Mouse (Mus musculus) fat pad, adult 2 months (tissue): Measurements from ENCODE around the gene Arid3c.
"Not testable (repeated sequence)": the region's sequence is repeated elsewhere in the genome, so short reads cannot be mapped to it uniquely, and the experiment has no call there.

Source experiments
- DNase-seq: peaks from one replicate; pipeline ENCODE4 v3.0.0-alpha.2; 2011; ENCODE audit warnings: low read depth, low spot score; ENCODE audit errors: extremely low read depth

Gene Arid3c

GRCm38 (mm10) chr4:41731052-41731765 lies at the start of gene Arid3c:
Gene Arid3c (minus strand): TSS chr4:41731142.
- no peak for DNase-seq

GRCm38 (mm10) chr4:41775840-41776239 lies 44.9 kb upstream of the Arid3c start:
- not testable (repeated sequence) for DNase-seq

DNA sequence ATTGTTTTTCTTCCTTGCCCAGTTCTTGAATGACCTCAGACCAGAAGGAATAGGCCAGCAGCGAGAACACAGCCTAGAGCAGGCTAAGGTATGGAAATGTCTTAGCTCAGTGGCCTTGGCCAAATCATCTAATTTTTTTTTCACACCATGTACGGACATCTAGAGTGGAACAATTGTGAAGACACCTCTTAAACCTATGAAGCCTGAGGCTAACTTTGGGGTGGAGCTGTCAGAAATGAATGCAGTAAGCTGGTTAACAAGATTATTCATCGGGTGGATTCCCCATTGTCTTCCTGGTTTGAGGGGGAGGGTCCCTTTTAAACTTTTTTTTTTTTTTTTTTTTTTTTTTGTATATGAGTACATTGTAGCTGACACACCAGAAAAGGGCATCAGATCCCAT lies 43.6 kb upstream of the Arid3c start:
- DNase-seq, result not testable (repeated sequence)

DNA sequence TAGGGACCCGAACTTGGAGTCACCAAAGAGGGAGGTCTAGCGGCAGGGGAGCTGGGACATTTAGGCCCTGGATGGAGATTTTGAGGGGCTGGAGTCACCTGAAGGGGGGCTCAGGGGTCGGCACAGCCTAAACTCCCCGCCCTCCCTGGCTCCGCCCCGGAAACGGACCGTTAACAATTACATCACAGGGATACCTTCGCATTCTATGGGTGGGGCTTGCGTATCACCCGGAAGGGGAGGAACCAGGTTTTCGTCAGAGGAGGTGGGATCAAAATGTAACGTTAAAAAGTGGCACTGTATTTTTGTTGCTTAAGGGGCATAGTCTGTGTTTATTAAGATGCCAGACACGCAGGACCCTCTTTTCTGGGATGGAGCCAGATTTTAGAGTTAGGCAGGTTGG lies 43.1 kb upstream of the Arid3c start, which contains the start of gene Ccl27a:
TSS of gene Ccl27a (minus strand) at position 246 of the 400 bp plus-strand sequence.
- DNase-seq, result not testable (repeated sequence)

DNA sequence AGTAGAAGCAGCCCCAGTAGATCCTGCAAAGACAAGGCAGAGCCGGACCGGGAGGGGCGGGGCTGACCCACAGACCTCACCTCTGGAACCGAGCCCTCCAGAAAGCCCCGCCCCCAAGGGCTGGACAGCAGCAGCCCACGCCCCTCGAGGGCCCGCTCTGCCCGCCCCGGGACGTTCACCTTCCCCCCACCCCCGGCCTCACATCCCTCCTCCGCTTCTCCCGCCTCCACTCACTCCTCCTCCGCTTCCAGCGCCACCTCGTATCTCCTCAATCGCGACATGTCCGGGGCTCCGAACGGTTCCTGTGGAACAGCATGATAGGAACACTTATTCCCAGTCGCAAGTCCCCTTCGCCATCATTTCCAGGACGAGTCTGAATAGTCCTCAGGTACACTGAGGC lies 42.6 kb upstream of the Arid3c start:
- DNase-seq, result not testable (repeated sequence)

DNA sequence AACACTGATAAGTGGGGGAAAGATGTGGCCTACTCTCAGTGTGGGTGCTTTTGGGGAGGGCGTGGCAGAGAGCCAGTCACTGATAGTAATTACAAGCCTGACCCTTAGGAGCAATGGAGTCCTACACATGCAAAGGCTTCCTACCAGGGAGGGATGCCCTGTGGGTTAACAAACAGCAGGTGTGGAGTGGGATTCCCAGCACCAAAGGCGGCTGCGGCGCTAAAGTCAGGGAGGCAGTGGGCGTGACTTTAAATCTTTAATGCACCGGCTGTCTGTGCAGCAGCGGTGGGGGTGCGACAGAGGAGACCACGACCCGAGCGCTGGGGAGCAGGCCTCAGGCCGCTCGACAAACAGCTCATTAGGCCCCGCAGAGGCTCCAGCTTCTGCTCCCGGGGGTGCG lies 42.0 kb upstream of the Arid3c start:
- not testable (repeated sequence) for DNase-seq

DNA sequence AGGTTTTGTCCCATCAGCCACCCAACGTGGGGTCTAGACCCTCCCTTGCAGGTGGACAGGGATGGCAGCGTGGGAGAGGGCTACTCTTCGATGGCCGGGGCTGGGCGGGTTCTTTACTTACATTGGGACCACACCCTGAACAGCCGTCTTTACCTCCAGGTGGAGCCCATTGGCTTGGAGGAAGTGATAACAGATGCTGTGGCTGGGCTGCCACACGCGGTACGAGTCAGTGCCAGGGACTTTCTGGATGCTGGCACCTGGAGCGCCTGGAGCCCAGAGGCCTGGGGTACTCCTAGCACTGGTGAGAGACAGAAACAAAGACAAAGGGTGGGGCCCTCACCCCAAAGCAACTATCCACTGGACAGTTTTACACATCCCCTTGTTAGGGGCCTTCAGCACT lies 36.4 kb upstream of the Arid3c start:
- DNase-seq, result not testable (repeated sequence)

DNA sequence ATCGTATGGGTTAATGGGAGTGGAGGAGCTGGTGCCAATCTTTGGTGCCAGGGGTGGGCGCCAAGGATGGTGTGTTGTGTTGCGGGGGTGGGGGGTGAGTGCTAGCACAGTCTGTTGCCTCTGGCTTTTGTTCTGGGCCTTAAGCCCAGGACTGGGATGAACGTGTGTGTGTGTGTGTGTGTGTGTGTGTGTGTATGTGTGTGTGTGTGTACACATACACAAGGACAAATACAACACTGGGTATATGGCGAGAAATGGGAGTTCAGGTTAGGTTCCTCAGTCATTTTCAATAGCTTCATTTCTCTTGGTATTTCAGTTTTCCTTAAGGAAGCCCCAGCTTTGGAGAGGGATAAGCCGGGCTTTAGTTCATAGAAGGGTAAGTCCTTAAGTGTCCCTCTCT lies 32.2 kb upstream of the Arid3c start:
- not testable (repeated sequence) for DNase-seq

DNA sequence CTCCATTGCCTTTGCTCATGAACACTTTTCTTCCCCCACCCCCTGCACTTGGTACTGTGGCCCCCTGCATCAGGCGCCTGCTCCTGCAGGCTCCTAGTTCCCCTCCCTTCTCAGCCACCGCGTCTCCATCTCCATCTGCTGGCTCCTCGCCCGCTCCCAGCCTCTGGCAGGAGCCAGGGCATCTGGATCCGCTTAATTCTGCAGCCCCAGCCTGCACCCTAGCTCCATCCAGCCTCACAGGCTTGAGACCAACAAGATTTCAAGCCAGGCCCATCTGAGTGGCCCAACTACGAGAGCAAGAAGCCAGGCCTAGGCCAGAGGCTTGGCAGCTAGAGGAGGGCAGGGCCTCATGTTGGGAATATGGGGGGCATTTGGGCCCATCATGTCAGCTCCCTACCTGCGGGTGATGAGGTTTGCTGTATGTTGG lies 31.8 kb upstream of the Arid3c start:
- DNase-seq, result not testable (repeated sequence)

GRCm38 (mm10) chr4:41762099-41762687 lies 31.3 kb upstream of the Arid3c start:
- DNase-seq, result no peak

DNA sequence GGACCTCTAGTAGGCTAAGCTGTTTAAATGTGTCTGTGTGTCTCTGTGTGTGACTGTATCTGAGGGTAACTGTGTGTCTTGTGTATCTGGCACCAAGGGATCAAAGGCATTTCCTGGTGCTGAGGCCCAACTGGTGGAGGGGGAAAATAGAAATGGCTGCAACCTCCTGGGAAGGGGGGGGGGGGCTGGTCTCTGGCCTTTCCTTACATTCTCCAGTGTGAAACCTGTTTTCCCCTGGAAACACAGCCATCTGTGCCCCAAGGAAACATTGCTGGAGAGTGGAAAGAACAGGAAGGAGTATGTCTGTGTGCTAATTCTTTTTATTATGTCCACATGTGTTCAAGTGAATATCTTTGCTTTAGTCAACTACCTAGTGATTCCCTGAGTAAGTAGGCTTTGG lies 30.7 kb upstream of the Arid3c start:
- no peak for DNase-seq

GRCm38 (mm10) chr4:41760911-41761310 lies 30.0 kb upstream of the Arid3c start:
- no peak for DNase-seq

- no peak for DNase-seq
These were observed 29.4 kb upstream of the Arid3c start for GRCm38 (mm10) chr4:41760288-41760721.

GRCm38 (mm10) chr4:41759656-41760287 lies 28.8 kb upstream of the Arid3c start:
- no peak for DNase-seq

GRCm38 (mm10) chr4:41759206-41759605 lies 28.3 kb upstream of the Arid3c start:
- DNase-seq, result no peak

- DNase-seq, result no peak
These were observed 27.8 kb upstream of the Arid3c start for GRCm38 (mm10) chr4:41758701-41759100.

DNA sequence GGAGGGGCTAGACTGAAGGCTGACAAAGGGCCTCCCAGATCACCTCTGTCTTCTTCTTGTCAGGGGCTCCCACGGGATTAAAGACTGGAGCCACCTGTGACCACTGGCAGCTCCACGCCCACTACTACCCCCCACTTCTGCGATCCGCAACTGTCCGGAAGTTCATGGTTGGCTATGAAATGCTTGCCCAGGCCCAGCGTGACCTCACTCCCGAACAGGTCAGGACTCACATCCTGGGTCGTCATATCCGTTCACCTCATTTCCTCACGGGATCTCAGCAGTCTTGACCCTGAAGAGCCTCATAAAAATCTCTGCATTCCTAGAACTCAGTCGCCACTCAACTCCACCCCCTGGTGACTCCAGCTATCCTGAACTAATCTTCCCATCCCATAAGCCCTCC lies 27.1 kb upstream of the Arid3c start:
- no peak for DNase-seq

DNA sequence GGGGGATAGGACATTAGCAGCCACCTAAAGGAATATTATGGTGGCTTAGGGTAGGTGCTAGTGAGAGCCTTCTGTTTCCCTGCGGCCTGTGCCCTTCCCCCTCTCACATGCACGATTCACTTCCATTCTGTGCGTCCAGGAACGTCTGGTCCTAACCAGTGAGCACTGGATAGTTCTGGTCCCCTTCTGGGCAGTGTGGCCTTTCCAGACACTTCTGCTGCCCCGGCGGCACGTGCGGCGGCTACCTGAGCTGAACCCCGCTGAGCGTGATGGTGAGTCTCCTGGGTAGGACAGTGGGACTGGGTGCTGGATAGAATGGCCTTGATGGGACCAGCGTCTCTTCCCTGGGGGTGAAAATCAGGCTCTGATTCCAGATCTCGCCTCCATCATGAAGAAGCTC lies 26.4 kb upstream of the Arid3c start:
- DNase-seq, result no peak

- no peak for DNase-seq
These were observed 25.5 kb upstream of the Arid3c start for GRCm38 (mm10) chr4:41756440-41756839.

- DNase-seq, result no peak
These were observed 24.7 kb upstream of the Arid3c start, which contains the start of gene Sigmar1 for GRCm38 (mm10) chr4:41755338-41756305. Gene Sigmar1 (minus strand): TSS chr4:41756157.
